Mouse (Mus musculus) liver, adult 2 months (tissue): Measurements from ENCODE around the gene Mrpl16. TPM values are rescaled to one million over a fixed set of nuclear protein-coding genes. Genes with fewer than 3 reads are reported as not detected.

Experiments
- DNase-seq: peaks from one replicate; pipeline ENCODE4 v3.0.0-alpha.2; 2011; ENCODE audit warnings: low read depth, low spot score; ENCODE audit errors: extremely low read depth
- H3K27ac ChIP-seq: fragments of 200-500 bp; replicated peaks from 2 replicates; pipeline ENCODE4 v1.5.1; 2012; ENCODE audit warnings: low read depth, mild to moderate bottlenecking, control low read depth, inconsistent platforms, low read length; ENCODE audit not compliant: insufficient read depth
- H3K27me3 ChIP-seq: fragments of 200-500 bp; 2 replicates; pipeline ENCODE4 v1.6.1; 2012; ENCODE audit warnings: mild to moderate bottlenecking, moderate library complexity, low read length, inconsistent platforms; ENCODE audit not compliant: control insufficient read depth, insufficient read depth
- H3K36me3 ChIP-seq: fragments of 200-500 bp; 2 replicates; pipeline ENCODE4 v1.6.1; 2012; ENCODE audit warnings: low read length, inconsistent platforms; ENCODE audit not compliant: control insufficient read depth, insufficient read depth
- H3K4me1 ChIP-seq: fragments of 200-500 bp; 2 replicates; pipeline ENCODE4 v1.6.1; 2011; ENCODE audit warnings: low read length; ENCODE audit not compliant: control insufficient read depth, insufficient read depth
- H3K4me3 ChIP-seq: fragments of 200-500 bp; 2 replicates; pipeline ENCODE4 v1.5.1; 2011; ENCODE audit warnings: low read depth, mild to moderate bottlenecking, control low read depth, low read length, moderate library complexity; ENCODE audit not compliant: insufficient read depth
- H3K79me2 ChIP-seq: fragments of 200-500 bp; 2 replicates; pipeline ENCODE4 v1.6.1; 2012; ENCODE audit warnings: inconsistent platforms, mild to moderate bottlenecking, low read length, moderate library complexity; ENCODE audit not compliant: control insufficient read depth, insufficient read depth
- H3K9ac ChIP-seq: fragments of 200-500 bp; 2 replicates; pipeline ENCODE4 v1.6.1; 2012; ENCODE audit warnings: low read depth, mild to moderate bottlenecking, control low read depth, inconsistent platforms, low read length
- CTCF ChIP-seq: fragments of 200-500 bp; IDR thresholded peaks from 2 replicates; pipeline ENCODE4 v1.5.1; 2011; ENCODE audit warnings: low read depth, low read length, control low read depth
- POLR2A ChIP-seq: fragments of 200-500 bp; IDR thresholded peaks from 2 replicates; pipeline ENCODE4 v1.6.1; 2011; ENCODE audit warnings: low read length, control low read depth; ENCODE audit not compliant: insufficient read depth; ENCODE audit errors: extremely low read depth
- WGBS: fragments of 180-500 bp; shearing (Covaris S2); methylation state at CpG from one replicate; pipeline ENCODE4 v1.1.7; 2018; 5-methylcytosine and 5-hydroxymethylcytosine counted together
- polyA plus RNA-seq: library from polyadenylated mRNA; depleted of rRNA; stranded (reverse); fragments of >200 nt; gene quantifications from 2 replicates; pipeline ENCODE4 v1.2.3, GENCODE M21; 2012; rRNA removed
- total RNA-seq: library from RNA; depleted of rRNA; stranded (reverse); fragments of >200 nt; gene quantifications from 2 replicates; pipeline ENCODE4 v1.2.3, GENCODE M21; 2014; rRNA removed

Gene Mrpl16
- total RNA-seq (28.4 and 28.8 TPM in 2 replicates), polyA plus RNA-seq (20.6 and 24.5 TPM in 2 replicates)

GRCm38 (mm10) chr19:11770205-11770892 lies at the start of gene Mrpl16:
Gene Mrpl16, plus strand, starts transcription at chr19:11770391.
- TF ChIP-seq CTCF (no peak), POLR2A (no peak)
- under 1% methylated on average over 30 of the region's 30 CpGs for WGBS
- Histone ChIP-seq H3K4me1 (peaks cover 4% of the 10 kb centered on the region), H3K9ac (peak within 1 kb of the TSS; percentile 65), H3K27ac (peak within 1 kb of the TSS; percentile 14), H3K27me3 (no peaks in the 10 kb centered on the region), H3K4me3 (peak within 1 kb of the TSS; percentile 66), H3K79me2 (no peaks in the 10 kb centered on the region), H3K36me3 (peaks cover 22% of the 10 kb centered on the region)
- DNase-seq: peak; percentile 91

GRCm38 (mm10) chr19:11723870-11724269 lies 46.3 kb upstream of the Mrpl16 start:
- Histone ChIP-seq H3K36me3 (no peaks in the 10 kb centered on the region), H3K4me3 (no peak overlapping the region), H3K4me1 (no peaks in the 10 kb centered on the region), H3K79me2 (no peaks in the 10 kb centered on the region), H3K9ac (no peak overlapping the region), H3K27me3 (no peaks in the 10 kb centered on the region), H3K27ac (no peak overlapping the region)
- no peak for TF ChIP-seq CTCF
- TF ChIP-seq POLR2A: no peak
- no peak for DNase-seq
- WGBS: 76% methylated on average over 2 of the region's 2 CpGs

- no peak overlapping the region for H3K27ac ChIP-seq
- no peak overlapping the region for H3K4me3 ChIP-seq
- no peaks in the 10 kb centered on the region for H3K27me3 ChIP-seq
- WGBS: 70% methylated on average over 6 of the region's 6 CpGs
- H3K9ac ChIP-seq: no peak overlapping the region
- DNase-seq: no peak
- H3K4me1 ChIP-seq: no peaks in the 10 kb centered on the region
- H3K36me3 ChIP-seq: no peaks in the 10 kb centered on the region
- H3K79me2 ChIP-seq: no peaks in the 10 kb centered on the region
- TF ChIP-seq POLR2A: no peak
- TF ChIP-seq CTCF: no peak
These were observed 45.9 kb upstream of the Mrpl16 start for GRCm38 (mm10) chr19:11724275-11724674.

- H3K9ac ChIP-seq: no peak overlapping the region
- WGBS: 37% methylated on average over 2 of the region's 2 CpGs
- no peaks in the 10 kb centered on the region for H3K79me2 ChIP-seq
- TF ChIP-seq CTCF: no peak
- H3K27ac ChIP-seq: no peak overlapping the region
- H3K27me3 ChIP-seq: no peaks in the 10 kb centered on the region
- no peak overlapping the region for H3K4me3 ChIP-seq
- H3K4me1 ChIP-seq: no peaks in the 10 kb centered on the region
- no peaks in the 10 kb centered on the region for H3K36me3 ChIP-seq
- DNase-seq: no peak
These were observed 44.3 kb upstream of the Mrpl16 start for GRCm38 (mm10) chr19:11725915-11726314.

GRCm38 (mm10) chr19:11727304-11727703 lies 42.9 kb upstream of the Mrpl16 start:
- Histone ChIP-seq H3K36me3 (no peaks in the 10 kb centered on the region), H3K27me3 (no peaks in the 10 kb centered on the region), H3K27ac (no peak overlapping the region), H3K79me2 (no peaks in the 10 kb centered on the region), H3K4me1 (no peaks in the 10 kb centered on the region), H3K9ac (no peak overlapping the region), H3K4me3 (no peak overlapping the region)
- TF ChIP-seq CTCF (no peak), POLR2A (no peak)
- WGBS: 95% methylated on average over 5 of the region's 5 CpGs
- DNase-seq: no peak

GRCm38 (mm10) chr19:11730278-11730677 lies 39.9 kb upstream of the Mrpl16 start:
- no peak for TF ChIP-seq CTCF
- TF ChIP-seq POLR2A: no peak
- H3K79me2 ChIP-seq: no peaks in the 10 kb centered on the region
- H3K27ac ChIP-seq: no peak overlapping the region
- no peak overlapping the region for H3K9ac ChIP-seq
- no peaks in the 10 kb centered on the region for H3K4me1 ChIP-seq
- no peak for DNase-seq
- no peak overlapping the region for H3K4me3 ChIP-seq
- no peaks in the 10 kb centered on the region for H3K27me3 ChIP-seq
- 70% methylated on average over 1 of the region's 1 CpGs for WGBS
- no peaks in the 10 kb centered on the region for H3K36me3 ChIP-seq
